Mouse (Mus musculus): Measurements from ENCODE around the gene Rorc.

GRCm38 (mm10) chr3:94342552-94342951 lies 30.0 kb upstream of the Rorc start:
- TF ChIP-seq POLR2AphosphoS5 (IDR thresholded peaks at IDR 0.05; ENCODE audit: insufficient replicate concordance, low read depth, low read length) (no peak), TAL1 (conservative IDR thresholded peaks at IDR 0.05; ENCODE audit: low read depth, low read length) (no peak), CTCF (IDR thresholded peaks at IDR 0.05; ENCODE audit: low read depth, low read length) (no peak), GATA1 (IDR thresholded peaks at IDR 0.05; ENCODE audit: borderline replicate concordance, low read length) (no peak), GATA2 (IDR thresholded peaks at IDR 0.05; ENCODE audit: borderline replicate concordance, low read depth, low read length) (no peak)
